Mouse (Mus musculus) cerebellum, adult 9-11 months (tissue): Measurements from ENCODE around the gene Abca2.

Experiments used
- DNase-seq: peaks from one replicate; pipeline ENCODE4 v3.0.0; 2022

Gene Abca2

DNA sequence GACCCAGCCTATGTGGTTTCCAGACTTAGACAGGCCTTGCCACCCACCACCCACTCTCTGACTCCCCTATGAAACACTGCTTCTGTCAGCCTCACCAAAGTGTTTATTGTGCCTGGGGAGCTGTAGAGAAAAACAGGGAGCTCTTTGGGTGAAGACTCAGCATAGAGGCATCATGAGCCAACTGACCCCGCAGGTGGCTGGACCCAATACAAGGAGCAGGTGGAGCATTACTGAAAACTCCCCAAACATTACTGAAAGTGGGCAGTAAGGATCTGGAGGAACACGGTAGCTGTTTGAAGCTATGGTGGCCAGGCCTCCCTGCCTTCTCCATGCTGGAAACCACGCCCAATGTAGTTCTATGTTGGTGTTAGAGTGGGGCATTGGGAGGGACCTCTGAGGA, 35.1 kb downstream of the Abca2 start:
- DNase-seq: peak; percentile 78

DNA sequence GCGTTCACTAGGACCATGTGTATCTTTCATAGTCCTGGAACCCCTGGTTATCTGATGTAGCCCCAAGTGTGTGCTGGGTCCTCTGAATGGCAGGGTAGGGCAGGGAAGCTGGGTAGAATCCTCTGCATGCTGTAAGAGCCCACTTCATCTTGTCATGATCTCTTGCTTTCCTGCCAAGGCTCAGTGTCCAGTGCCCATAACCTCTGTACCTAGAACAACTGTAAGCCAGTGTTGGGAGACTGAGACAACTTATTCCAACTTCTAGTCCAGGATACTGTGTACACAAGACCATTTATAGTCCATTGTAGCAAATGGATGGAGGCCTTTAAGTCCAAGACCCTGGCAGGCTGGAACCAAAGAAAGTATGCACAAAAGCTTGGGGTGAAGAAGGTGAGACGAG, 36.8 kb downstream of the Abca2 start:
- DNase-seq: no peak

DNA sequence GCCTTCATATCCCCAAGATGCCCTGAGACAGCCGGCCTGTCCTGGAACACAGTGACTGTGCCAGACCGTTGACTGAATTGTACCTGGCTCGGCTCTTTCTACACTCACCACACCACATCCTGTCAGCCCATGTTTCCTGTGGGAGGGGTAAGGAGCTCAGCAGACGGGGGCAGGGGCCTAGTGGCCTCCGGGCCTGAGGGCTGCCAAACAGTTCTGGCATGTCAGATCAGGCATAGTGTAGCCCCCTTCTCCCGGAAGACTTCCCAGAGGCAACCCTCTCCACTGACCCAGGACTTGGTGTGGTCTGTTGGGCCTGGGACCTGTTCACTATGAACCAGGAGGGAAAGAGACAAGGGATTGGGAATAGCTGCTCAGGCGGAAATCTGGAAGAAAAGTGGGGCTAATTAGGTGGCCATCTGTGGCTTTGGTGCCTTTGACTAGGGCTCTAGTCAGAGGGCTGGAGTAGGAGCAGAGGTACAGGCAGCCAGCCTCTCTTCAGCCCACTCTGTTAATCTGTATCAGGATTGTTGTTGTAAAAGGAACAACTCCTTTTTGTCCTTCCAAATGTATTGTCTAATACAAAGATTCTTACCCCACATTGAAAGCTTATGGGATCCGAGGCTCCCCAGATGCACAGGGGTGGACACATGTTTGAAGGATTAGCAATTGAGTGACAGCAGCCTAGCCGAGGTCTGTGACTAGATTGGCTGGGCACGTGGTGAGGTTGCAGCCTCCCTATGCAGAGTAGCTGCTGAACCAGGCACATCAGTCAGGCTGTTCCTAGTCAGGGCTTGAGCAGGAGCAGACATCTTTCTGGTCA, 37.5 kb downstream of the Abca2 start:
- DNase-seq: peak; percentile 73

DNA sequence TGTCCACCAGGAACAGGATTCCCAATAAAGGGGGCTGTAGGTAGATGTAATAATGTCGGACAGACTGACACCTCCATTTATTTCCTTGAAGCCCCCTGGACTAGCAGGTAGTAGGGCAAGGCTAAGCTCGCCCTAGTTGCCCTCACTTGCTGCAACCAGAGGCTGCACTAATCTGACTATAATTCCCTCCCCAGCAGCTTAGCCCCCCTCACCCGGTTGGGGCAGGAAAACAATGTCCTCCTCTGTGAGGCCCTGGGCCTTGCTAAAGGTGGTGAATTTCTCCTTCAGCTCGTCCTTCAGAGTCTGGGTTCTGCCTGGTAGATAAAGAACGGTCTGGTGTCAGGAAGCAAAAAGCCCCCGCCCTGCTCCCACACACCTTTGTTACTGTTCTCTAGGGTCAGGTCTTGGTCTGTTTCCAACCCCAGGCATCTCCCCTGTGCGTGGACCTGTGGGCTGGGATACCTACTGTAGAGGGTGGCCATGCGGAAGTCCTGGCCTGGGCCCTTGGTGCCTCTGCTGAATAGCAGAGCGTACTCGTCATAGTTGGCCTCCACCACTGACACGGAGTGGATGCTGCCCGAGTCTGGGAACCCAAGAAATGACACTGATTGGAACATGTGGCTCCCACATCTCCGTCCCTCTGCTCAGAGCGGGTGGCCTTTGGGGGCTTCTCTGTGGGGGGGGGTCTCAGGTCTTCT, 39.3 kb downstream of the Abca2 start:
- DNase-seq: peak; percentile 54

DNA sequence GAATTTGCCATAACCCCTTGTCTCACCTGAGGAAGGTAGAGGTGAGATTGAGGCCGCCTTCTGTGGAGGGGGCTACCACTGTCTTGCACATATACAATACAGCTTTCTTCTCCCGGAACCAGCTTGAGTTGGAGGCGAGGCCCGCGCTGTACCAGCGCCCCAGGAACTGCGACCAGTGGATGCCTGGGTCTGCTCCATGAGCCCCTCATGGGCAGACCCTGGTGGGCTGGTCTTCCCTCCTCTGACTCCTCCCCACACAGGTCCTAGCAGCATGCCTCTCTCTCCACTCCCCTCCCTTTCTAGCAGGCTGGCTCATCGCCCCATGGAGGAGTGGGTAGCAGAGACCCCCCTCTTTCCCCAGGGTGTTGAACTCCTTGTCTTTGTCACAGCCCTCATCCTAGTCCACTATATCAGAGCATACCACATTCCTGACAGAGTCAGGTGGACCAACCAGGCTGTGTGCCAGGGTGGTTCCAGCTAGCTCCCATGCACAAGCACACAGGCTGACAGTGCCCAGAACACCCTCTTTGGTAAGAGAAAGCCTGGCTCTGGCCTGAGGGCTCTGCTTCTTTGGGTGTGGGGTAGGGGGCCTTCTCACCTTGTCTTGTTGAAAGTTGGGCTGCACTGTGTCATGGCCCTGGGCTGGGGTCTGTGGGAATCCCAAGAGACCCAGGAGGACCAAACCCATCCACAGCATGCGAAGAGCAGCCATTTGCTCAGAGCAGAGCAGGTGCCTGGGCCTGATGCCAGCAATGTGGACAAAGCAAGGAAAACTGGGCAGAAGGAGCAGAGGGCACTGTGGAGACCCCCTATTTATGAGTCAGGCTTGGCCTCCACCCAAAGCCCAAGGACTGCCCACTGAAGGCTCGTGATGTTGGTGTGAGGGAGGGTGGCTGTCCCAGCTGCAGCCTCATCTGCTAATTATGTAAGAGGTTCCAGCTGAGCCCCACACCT, 40.7 kb downstream of the Abca2 start:
- DNase-seq: peak; percentile 82

DNA sequence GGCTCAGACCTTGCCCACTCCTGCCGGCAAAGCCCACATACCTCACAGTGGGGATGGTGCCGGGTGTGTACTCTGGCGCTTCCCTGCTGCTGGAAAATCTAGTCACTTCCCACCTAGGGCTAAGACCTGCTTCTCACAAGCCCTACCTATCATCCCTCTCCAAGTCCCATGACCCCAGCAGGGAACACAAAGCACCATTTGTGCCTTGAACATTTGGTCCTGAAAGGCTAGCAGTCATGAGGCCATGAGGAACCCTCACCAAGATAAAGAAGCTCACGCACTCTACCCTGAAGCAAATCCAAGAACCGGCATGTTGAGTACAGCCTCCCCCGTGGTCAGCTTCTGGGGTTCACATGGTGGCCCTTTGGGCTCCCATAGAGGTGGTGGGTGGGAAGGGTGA, 41.5 kb downstream of the Abca2 start, which contains the start of gene Ptgds:
Ptgds (minus strand) TSS at position 78 of the 400 bp plus-strand sequence.
- no peak for DNase-seq

DNA sequence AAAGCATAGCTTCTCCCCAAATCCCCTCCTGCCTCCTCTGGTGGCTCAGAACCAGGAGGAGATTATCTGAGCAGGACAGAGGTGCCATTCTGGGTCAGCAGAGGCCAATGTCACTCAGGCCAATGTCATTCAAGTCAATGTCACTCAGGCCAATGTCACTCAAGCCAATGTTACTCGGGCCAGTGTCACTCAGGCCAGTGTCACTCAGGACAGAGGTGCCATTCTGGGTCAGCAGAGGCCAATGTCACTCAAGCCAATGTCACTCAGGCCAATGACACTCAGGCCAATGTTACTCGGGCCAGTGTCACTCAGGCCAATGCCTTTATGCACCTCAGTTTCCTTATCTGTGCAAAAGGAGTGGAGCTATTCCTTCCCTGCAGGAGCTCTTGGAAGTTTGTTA, 44.0 kb downstream of the Abca2 start:
- no peak for DNase-seq

DNA sequence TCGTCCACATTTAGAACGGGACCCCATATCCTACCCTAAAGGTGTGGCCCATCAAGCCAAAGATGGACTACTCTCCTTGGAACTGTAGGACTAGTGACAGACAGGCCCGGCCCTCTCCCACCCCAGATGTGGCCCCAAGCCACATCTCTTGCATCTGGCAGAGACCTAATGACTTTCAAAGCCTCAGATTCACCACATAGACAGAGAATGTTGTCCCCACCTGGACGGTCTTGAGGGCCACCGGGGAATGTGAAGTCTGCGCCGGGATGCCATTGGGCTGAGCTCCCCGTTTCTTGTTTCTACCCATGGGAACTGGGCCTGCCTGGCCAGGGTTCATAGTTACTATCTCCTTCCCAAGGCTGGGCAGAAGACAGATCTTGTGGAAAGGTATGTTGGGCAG, 49.0 kb downstream of the Abca2 start:
- DNase-seq: no peak

DNA sequence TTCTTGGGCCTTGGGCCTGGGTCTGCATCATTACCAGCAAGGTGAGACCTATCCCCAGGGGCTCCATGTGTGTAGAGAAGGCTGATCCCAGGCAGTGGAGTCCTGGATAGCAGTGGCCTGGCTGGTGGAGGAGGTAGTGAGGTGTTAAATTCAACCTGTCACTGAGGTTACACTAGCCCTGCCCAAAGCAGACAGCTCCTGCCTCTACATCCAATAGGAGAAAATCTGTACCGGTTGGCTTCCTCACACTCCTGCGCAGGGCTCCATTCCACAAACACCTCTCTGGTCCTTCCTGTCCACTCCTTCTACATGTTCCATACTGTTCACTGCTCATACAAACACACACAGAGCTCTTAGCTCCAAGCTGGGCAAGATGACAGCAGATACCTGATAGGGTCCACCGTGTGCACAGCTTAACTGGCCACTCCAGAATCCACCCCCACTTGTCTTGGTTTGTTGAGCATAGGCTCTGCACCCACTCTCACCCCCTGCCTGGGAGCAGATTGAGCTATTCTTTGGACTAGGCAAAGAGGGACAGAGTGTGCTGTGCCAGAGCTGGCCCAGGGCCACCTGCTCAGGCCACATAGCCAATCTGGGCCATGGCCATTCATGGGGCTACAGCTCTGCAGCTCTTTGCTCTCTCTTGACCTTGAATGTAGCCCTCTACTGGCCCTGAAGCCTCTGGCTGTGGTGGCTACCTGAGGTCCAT, 49.6 kb downstream of the Abca2 start:
- peak; percentile 99 for DNase-seq

DNA sequence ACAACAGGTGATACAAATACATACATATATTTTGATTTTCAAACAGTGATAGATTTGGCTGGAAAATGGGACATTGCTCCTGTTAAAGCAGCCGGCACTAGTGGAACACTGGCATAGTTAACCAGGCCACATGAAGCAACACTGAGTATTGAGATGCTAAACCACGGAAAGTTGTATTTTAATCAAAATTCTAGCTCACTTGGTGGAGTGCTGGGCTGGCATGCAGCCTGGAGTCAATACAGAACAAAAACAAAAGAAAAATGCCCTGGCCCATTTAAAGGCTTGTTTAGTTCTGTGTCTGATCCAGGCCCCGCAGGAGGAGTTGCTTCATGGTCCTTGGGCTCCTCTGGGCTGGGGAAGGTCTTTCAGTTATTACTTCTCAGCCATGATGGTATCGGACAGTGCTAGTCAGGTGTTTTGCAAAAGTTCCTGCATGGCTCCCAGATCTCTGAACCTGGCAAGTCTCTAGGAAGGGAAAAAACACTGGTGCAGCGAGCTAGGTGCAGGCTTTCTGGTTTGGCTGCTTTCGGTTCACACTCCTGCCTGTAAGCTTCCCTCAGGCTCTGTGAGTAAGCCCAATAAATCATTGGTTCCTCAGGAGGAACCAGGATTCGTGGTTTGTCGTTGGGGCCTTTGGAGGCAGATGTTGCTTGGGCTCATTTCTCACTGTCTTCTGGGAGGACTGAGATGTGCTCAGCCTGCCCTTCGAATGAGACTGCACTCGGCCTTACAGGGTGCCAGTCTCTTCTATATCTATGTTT, 51.2 kb downstream of the Abca2 start:
- DNase-seq: no peak

DNA sequence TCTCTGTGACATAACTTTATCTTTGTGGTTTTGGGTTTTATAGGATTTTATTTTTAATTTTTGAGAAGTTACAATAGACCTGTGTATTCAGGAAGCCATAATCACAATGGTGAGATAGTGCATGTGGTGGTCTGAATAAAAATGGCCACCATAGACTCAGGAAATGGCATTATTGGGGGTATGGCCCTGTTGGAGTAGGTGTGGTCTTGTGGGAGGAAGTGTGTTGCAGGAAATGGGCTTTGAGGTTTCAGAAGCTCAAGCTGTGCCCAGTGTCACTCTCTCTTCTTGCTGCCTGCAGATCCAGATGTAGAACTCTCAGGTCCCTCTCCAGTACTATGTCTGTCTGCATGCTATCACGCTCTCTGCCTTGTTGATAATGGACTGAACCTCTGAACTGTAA, 52.0 kb downstream of the Abca2 start:
- no peak for DNase-seq

DNA sequence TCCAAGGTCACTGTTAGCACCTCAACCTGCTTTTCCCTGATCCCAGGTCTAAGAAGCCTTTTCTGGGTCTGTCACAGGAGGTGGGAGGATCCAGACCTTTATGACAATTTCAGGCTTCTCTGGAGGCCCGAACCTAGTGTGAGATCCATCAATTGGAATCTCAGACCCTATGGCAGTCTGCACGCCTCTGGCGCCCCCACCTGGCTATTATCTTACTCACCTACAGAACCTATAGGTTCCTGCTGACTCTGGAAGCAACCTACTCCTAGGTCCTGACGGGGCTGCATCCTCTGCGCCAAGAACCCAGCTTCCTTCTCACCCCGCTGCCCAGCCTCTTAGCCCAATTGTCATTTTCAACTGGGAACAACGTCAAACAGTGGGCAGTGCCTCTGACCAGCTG, 54.5 kb downstream of the Abca2 start:
- peak; percentile 76 for DNase-seq

DNA sequence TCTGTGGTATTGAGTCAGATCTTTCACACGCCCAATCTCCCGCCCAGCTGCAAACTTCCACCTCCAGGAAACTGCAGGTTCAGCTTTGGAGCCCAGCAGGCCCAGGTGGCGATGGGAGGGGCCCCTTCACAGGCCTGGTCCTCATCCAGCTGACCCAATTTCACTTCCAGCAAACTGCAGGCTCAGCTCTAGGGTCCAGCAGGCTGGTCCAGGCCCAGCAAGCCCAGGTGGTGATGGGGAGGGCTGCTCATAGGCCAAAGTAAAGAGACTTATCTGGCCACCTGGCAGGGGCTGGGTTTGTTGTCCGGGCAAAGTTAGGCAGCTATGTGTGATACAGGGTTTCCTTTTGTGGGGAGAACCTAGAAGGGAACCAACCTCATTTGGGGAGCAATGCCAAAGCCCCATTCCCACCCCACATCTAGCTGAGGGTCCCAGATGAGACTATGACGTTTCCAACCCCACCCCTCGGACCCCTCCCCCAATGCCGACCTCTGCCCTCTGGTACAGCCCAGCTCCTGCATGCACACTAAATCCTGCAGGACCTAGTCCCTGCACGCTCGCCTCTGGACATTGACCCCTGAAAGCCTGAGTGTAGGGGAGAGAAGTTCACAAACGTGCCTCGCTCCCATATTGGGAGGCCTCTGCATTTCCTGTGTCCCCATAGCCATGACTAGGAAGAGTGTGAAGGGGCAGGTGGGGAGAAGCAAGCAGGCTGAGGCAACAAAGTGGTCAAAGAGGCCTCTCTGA, 56.6 kb downstream of the Abca2 start:
- peak; percentile 98 for DNase-seq

DNA sequence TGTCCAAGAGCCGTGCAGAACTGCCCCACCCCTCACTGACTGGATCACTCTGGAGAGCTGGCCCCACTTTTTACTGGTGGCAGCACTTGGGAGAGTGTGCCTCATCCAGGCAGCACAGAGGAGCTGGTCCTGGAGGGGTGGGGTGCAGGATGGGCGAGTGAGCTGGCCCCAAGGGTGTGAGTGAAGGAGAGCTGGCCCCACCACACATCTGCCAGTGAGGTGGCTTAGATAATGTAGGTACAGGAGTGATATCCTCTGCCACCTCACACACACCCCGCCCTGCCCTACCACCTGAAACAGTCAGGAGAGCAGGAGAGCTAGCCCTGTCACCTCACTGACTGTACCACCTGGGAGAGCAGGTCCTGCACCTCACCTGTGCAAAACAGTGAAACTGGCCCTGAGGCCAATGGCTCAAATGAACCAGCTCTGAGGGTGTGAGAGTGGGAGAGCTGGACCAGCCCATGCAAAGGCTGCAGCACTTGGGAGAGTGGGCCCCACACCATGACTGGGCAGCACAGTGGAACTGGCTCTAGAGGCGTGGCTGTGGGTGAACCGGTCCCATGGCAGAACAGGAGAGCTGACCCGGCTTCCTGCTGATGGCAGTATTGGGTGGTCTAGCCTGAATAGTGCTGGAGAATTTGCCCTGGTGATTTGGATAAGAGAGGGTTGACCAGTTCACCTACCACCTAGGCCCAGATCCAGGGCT, 59.6 kb downstream of the Abca2 start:
- no peak for DNase-seq

DNA sequence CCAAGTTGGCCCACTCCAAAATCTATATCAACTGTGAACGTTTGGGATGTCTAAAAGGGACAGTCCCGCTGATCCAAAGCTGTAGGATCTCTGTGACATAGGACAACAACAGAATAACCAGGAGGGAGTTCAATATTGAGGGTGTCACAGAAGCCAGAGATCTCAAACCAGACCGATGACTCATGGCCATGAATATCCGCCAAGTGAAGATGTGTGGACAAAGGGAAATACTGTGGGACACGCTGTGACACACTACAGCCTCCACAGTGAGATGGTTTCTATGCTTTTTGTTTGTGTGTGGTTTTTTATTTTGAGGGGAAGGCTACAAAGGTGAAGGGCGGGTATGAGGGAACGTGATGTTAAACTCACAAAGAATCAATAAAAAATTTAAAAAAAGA, 60.2 kb downstream of the Abca2 start:
- peak; percentile 74 for DNase-seq

DNA sequence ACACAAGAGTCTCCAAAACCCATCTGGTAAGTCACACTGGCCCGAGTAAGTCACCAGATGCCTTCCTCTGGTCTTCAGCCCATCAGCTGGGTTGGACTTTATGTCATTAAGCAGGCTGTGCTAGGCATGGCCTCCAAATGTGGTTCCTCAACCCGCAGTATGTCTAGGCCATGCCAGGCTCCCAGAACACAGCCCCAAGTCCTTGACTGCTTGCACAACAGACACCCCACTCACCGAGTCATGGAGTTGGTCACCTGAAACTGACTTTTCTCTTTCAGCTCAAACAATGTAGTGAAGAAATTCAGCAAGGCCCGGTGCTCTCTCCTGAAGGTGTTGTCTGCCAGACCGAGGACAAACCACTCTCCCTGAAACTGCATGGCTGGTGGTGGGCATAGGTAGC, 64.5 kb downstream of the Abca2 start:
- DNase-seq: no peak

DNA sequence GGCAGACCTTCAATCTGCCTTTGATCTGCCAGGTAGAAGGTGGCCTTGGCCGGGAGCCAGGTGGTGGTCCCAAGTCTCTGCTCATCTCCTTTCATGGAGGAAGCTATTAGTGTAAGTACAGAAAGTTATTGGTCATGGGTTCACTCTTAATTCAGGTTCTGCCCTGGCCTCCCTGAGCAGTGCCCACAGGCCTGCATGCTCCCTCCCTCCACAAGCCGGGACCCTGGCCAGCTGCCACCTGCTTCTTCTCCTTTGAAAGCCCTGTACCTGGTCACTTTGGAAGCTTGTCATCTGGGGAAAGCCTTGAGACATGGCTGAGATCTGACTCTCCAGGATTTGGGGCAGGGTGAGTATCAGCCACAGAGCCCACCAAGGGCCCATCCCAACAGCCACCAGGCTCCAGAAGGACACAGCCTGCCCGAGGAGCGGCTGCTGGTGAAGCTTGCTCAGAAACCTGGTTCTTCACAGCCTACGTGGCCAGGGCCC, 65.0 kb downstream of the Abca2 start, which contains the start of gene Lcn12:
Lcn12 (minus strand) TSS at position 436 of the 486 bp plus-strand sequence.
- DNase-seq: peak; percentile 85

DNA sequence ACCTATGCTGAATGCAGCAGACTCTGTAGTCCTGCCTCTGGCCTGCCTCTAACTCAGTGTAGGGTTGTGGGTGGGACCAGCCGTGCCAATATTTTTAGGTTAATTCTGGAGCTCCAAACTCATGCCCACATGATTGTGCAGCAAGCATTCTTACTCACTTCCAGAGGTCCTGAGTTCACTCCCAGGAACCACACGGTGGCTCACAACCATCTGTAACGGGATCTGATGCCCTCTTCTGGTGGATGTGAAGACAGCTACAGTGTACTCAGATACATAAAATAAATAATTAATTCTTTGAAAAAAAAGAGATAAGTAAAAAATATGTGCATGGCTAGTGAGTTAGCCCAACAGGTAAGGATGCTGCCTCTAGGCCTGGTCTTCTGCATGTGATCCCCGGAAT, 68.0 kb downstream of the Abca2 start:
- DNase-seq: peak; percentile 76
